Mouse (Mus musculus): ENCODE measurements around the gene 4930451I11Rik. TPM values are rescaled to one million over a fixed set of nuclear protein-coding genes. Genes with fewer than 3 reads are reported as not detected.

4930451I11Rik gene
- total RNA-seq, 2 experiments from 2014 or later = not detected

Other genes with a start within 250 kb of the 4930451I11Rik start
- under 1 TPM; 0.21 to 0.95 TPM for gene Apobr, start 246.7 kb downstream of the 4930451I11Rik start, total RNA-seq (2021)
- gene Cln3, start 245.8 kb downstream of the 4930451I11Rik start, total RNA-seq (2021) = 10 to 100 TPM; 13.4 to 14.0 TPM
- not detected for gene Il27, start 236.7 kb downstream of the 4930451I11Rik start, total RNA-seq (2021)
- gene Nupr1, start 200.8 kb downstream of the 4930451I11Rik start, total RNA-seq (2021) = 1 to 10 TPM; 5.7 to 6.8 TPM
- 10 to 100 TPM; 30.9 to 33.2 TPM for gene Sgf29, start 182.3 kb downstream of the 4930451I11Rik start, total RNA-seq (2021)
- 1 to 10 TPM; 5.5 to 6.6 TPM for gene Sult1a1, start 155.2 kb downstream of the 4930451I11Rik start, total RNA-seq (2021)
- 10 to 100 TPM; 56.8 to 57.3 TPM for gene Bola2, start 136.2 kb downstream of the 4930451I11Rik start, total RNA-seq (2021)
- gene Slx1b, start 135.9 kb downstream of the 4930451I11Rik start, total RNA-seq (2021) = 1 to 10 TPM; 7.2 to 8.1 TPM
- 1 to 10 TPM; 8.4 to 9.2 TPM for gene Coro1a, start 123.9 kb downstream of the 4930451I11Rik start, total RNA-seq (2021)
- gene Mapk3, start 72.0 kb downstream of the 4930451I11Rik start, total RNA-seq (2021) = 10 to 100 TPM; 80.3 to 90.9 TPM
- 1 to 10 TPM; 3.7 to 4.2 TPM for gene Gdpd3, start 65.3 kb downstream of the 4930451I11Rik start, total RNA-seq (2021)
- 10 to 100 TPM; 31.8 to 34.0 TPM for gene Ypel3, start 54.7 kb downstream of the 4930451I11Rik start, total RNA-seq (2021)
- gene Tbx6, start 50.2 kb downstream of the 4930451I11Rik start, total RNA-seq (2021) = under 1 TPM in 1 of 2 experiments, not detected in 1; 0.26 TPM
- gene Ppp4c, start 39.1 kb downstream of the 4930451I11Rik start, total RNA-seq (2021) = 10 to 100 TPM; 67.6 to 76.6 TPM
- gene Fam57b, start 34.0 kb downstream of the 4930451I11Rik start, total RNA-seq (2021) = 1 to 10 TPM; 7.7 to 9.3 TPM
- gene Doc2a, start 15.8 kb upstream of the 4930451I11Rik start, total RNA-seq (2021) = not detected
- gene Hirip3, start 30.3 kb upstream of the 4930451I11Rik start, total RNA-seq (2021) = 10 to 100 TPM; 22.8 to 26.1 TPM
- gene Ino80e, start 30.7 kb upstream of the 4930451I11Rik start, total RNA-seq (2021) = 10 to 100 TPM; 33.5 to 34.1 TPM
- 10 to 100 TPM; 65.0 to 66.5 TPM for gene Taok2, start 53.1 kb upstream of the 4930451I11Rik start, total RNA-seq (2021)
- 10 to 100 TPM; 12.9 to 14.7 TPM for gene Tmem219, start 91.3 kb upstream of the 4930451I11Rik start, total RNA-seq (2021)
- 10 to 100 TPM; 10.4 to 10.7 TPM for gene Kctd13, start 97.2 kb upstream of the 4930451I11Rik start, total RNA-seq (2021)
- under 1 TPM in 1 of 2 experiments, not detected in 1; 0.36 TPM for gene Asphd1, start 117.9 kb upstream of the 4930451I11Rik start, total RNA-seq (2021)
- gene Sez6l2, start 118.9 kb upstream of the 4930451I11Rik start, total RNA-seq (2021) = 10 to 100 TPM; 18.6 to 21.2 TPM
- 10 to 100 TPM; 69.2 to 72.1 TPM for gene Cdipt, start 144.3 kb upstream of the 4930451I11Rik start, total RNA-seq (2021)
- gene Cdiptos, start 144.5 kb upstream of the 4930451I11Rik start, total RNA-seq (2021) = under 1 TPM; 0.24 to 0.29 TPM
- 10 to 100 TPM; 27.2 to 28.4 TPM for gene Mvp, start 183.0 kb upstream of the 4930451I11Rik start, total RNA-seq (2021)
- gene Pagr1b, start 184.8 kb upstream of the 4930451I11Rik start, total RNA-seq (2021) = 1 to 10 TPM; 1.2 to 1.9 TPM
- 10 to 100 TPM; 10.4 to 14.8 TPM for gene Pagr1a, start 185.7 kb upstream of the 4930451I11Rik start, total RNA-seq (2021)
- 10 to 100 TPM; 10.0 to 18.2 TPM for gene Gm42742, start 189.5 kb upstream of the 4930451I11Rik start, total RNA-seq (2021)
- gene Prrt2, start 189.6 kb upstream of the 4930451I11Rik start, total RNA-seq (2021) = 1 to 10 TPM; 1.6 to 2.0 TPM
- gene Maz, start 195.4 kb upstream of the 4930451I11Rik start, total RNA-seq (2021) = 100 to 1,000 TPM; 152 TPM
- gene Kif22, start 210.8 kb upstream of the 4930451I11Rik start, total RNA-seq (2021) = 10 to 100 TPM; 43.2 to 48.6 TPM

Data from heart, postnatal 4 days (tissue).